Comparison of ENCODE assay signal across 12 mouse cellular contexts in genomic region chr11:98839402-98839801, GRCm38 (mm10). TPM values are rescaled to one million over a fixed set of nuclear protein-coding genes. Genes with fewer than 3 reads are reported as not detected.
A peak's percentile ranks its signal among the peaks of the same experiment; 100 is the strongest.
DNase-seq lines count a peak whose midpoint lies in the region; ATAC-seq and TF ChIP-seq lines count a peak whose summit lies in the region.
"Had no signal": no experiment of that assay in that cellular context is flagged by ENCODE, and none has a peak within 500 bp of the region (broad histone marks: within the 10 kb centered on the region; RNA-seq: fewer than 3 reads in every experiment).

No protein-coding gene starts in this region.

- no peak for ATAC-seq in liver, embryonic 11.5 days (replicated peaks; ENCODE audit: low FRiP score)

- no peaks in the 10 kb centered on the region for H3K9me3 ChIP-seq in liver, embryonic 11.5 days (ENCODE audit: control insufficient read depth, low read length)
- H3K9me3 ChIP-seq: forebrain, embryonic 12.5 days had no signal

- peaks cover 30% of the 10 kb centered on the region for H3K27me3 ChIP-seq in liver, embryonic 11.5 days (replicated peaks; ENCODE audit: control insufficient read depth, insufficient read depth, low read length)

- DNase-seq in cerebellum, adult 9-11 months, result peak; percentile 72
- no peak for DNase-seq in cerebellum, postnatal 4 days (ENCODE audit: low spot score in 2 of 2)
- peak; percentile 50 for DNase-seq in lung, postnatal 36 days
- no peak for DNase-seq in lung, adult 2 months
- DNase-seq in kidney, adult 8-10 months, result peak; percentile 23 to 37
- peak; percentile 59 for DNase-seq in urinary bladder, adult 2 months (ENCODE audit: low spot score)
- no peak for DNase-seq in liver, embryonic 11.5 days (ENCODE audit: low spot score)
- DNase-seq in left cerebral cortex, adult 18-20 months (ENCODE audit: low spot score in 2 of 2), result no peak
- DNase-seq: adrenal gland, postnatal 14 days; heart, adult 18-20 months; lung, postnatal 4 days had no signal

- no peak overlapping the region for H3K27ac ChIP-seq in liver, embryonic 11.5 days (ENCODE audit: low read depth, low read length)
- H3K27ac ChIP-seq: forebrain, embryonic 12.5 days had no signal

- no peak overlapping the region for H3K4me3 ChIP-seq in lung, adult 2 months (replicated peaks; ENCODE audit: extremely low read depth, low read depth, low read length)
- H3K4me3 ChIP-seq in liver, embryonic 11.5 days (ENCODE audit: low read depth, low read length), result no peak overlapping the region
- H3K4me3 ChIP-seq: forebrain, embryonic 12.5 days had no signal

- peaks cover 4% of the 10 kb centered on the region for H3K4me1 ChIP-seq in lung, adult 2 months (ENCODE audit: control insufficient read depth, insufficient read depth, low read length)
- H3K4me1 ChIP-seq in liver, embryonic 11.5 days (replicated peaks; ENCODE audit: control insufficient read depth, insufficient read depth, low read length), result peaks cover 19% of the 10 kb centered on the region

- TF ChIP-seq CTCF in lung, adult 2 months (IDR thresholded peaks at IDR 0.05; ENCODE audit: insufficient read depth, low read length), result no peak

- no peaks in the 10 kb centered on the region; the same call in 1 of the 2 replicates for H3K36me3 ChIP-seq in liver, embryonic 11.5 days (ENCODE audit: control insufficient read depth, insufficient read depth, low read length)

- H3K4me2 ChIP-seq in liver, embryonic 11.5 days, result no peak overlapping the region
- H3K4me2 ChIP-seq: forebrain, embryonic 12.5 days had no signal

- no peak for TF ChIP-seq POLR2A in lung, adult 2 months (IDR thresholded peaks at IDR 0.05; ENCODE audit: borderline replicate concordance, extremely low read depth, low read depth, low read length)

- no peak overlapping the region for H3K9ac ChIP-seq in liver, embryonic 11.5 days (ENCODE audit: low read depth, low read length)
- H3K9ac ChIP-seq: forebrain, embryonic 12.5 days had no signal

- WGBS in lung, adult 2 months, result 42% methylated on average over 6 of the region's 6 CpGs
- WGBS in liver, embryonic 11.5 days, result 42% methylated on average over 6 of the region's 6 CpGs

RNA-seq across cellular contexts. Expression of gene Rapgefl1, which starts 2.8 kb away (rescaled TPM):
- 3.4 and 18.4 TPM in 2 replicates for polyA plus RNA-seq in lung, adult 2 months (2012; rRNA removed)
- 56.6 and 66.4 TPM in 2 replicates for polyA plus RNA-seq in urinary bladder, adult 2 months (2012; rRNA removed)
- polyA plus RNA-seq in liver, embryonic 11.5 days (2014; fragmentation: Nextera tagmentation; extraction: Ambion mirVana), result 0.39 and 0.55 TPM in 2 replicates
- 100 to 1,000 TPM; 133 to 139 TPM for total RNA-seq in left cerebral cortex, adult 18-20 months (2021)

RNA-seq across cellular contexts. Expression of gene Wipf2, which starts 24.0 kb away (rescaled TPM):
- 10.1 and 14.0 TPM in 2 replicates for polyA plus RNA-seq in lung, adult 2 months (2012; rRNA removed)
- polyA plus RNA-seq in urinary bladder, adult 2 months (2012; rRNA removed), result 19.2 and 26.0 TPM in 2 replicates
- polyA plus RNA-seq in liver, embryonic 11.5 days (2014; fragmentation: Nextera tagmentation; extraction: Ambion mirVana), result 3.8 and 4.7 TPM in 2 replicates
- total RNA-seq in left cerebral cortex, adult 18-20 months (2021), result 10 to 100 TPM; 73.3 to 75.5 TPM

RNA-seq across cellular contexts. Expression of gene Casc3, which starts 34.7 kb away (rescaled TPM):
- polyA plus RNA-seq in lung, adult 2 months (2012; rRNA removed), result 33.6 and 37.9 TPM in 2 replicates
- polyA plus RNA-seq in urinary bladder, adult 2 months (2012; rRNA removed), result 24.7 and 29.5 TPM in 2 replicates
- polyA plus RNA-seq in liver, embryonic 11.5 days (2014; fragmentation: Nextera tagmentation; extraction: Ambion mirVana), result 34.8 and 35.6 TPM in 2 replicates
- 10 to 100 TPM; 53.0 to 57.3 TPM for total RNA-seq in left cerebral cortex, adult 18-20 months (2021)

RNA-seq across cellular contexts. Expression of gene Msl1, which starts 44.1 kb away (rescaled TPM):
- polyA plus RNA-seq in lung, adult 2 months (2012; rRNA removed), result 39.0 and 54.3 TPM in 2 replicates
- polyA plus RNA-seq in urinary bladder, adult 2 months (2012; rRNA removed), result 57.0 and 58.7 TPM in 2 replicates
- polyA plus RNA-seq in liver, embryonic 11.5 days (2014; fragmentation: Nextera tagmentation; extraction: Ambion mirVana), result 14.8 and 17.7 TPM in 2 replicates
- total RNA-seq in left cerebral cortex, adult 18-20 months (2021), result 100 to 1,000 TPM; 182 to 185 TPM

Comparison
In these comparisons a context has a peak if more than half of its experiments do, and no peak if none do; other contexts are left out.
1. DNase-seq: peak in cerebellum, adult 9-11 months (single experiment), lung, postnatal 36 days (single experiment), kidney, adult 8-10 months (2 of 2) and urinary bladder, adult 2 months (single experiment); none in cerebellum, postnatal 4 days (0 of 2), lung, adult 2 months (single experiment), liver, embryonic 11.5 days (single experiment) and left cerebral cortex, adult 18-20 months (0 of 2).